Mouse (Mus musculus): ENCODE measurements around the gene Slc9b2. TPM values are rescaled to one million over a fixed set of nuclear protein-coding genes. Genes with fewer than 3 reads are reported as not detected.

Gene Slc9b2
- polyA plus RNA-seq (2015; fragmentation: Nextera tagmentation; extraction: Ambion mirVana), result 1.4 TPM in 2 replicates

DNA sequence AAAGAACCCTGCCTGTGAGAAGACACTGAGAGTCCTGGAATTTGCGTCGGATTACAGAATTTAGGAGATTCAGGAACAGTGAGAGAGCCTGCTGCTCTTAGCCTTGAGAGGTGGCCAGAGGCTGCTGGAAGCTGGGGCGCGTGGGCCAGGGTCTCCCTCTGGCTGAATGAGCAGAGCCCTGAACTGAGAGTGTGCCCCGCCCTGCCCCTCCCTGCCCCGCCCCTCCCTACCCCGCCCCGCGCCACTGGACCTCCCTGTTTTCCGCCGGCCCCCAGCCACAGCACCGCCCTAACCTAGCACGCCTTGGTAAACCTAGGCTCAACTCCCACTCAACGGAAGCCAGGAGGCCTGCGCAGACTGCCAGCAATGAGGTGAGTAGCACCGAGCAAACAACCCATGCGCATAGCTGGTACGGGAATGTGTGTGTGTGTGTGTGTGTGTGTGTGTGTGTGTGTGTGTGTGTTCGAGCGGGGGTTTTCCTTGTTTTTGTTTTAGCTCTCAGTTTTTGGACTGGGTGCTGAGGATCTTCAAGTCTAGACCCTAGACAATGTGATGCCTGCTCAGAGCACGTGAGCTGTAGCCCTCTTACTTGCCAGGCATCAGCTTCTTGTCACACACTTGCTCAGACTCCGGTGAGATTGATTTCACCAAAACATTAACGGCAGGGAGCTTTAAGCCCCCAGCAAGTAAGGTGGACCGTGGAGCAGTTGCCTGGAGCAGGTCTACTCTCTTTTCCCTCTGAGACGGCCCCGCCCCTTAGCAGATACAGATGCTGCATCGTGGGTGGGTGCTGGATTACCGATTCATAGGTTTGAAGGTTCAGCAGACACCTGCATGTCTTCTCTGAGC lies at the start of gene Slc9b2:
Slc9b2 (plus strand) TSS at position 290 of the 849 bp plus-strand sequence.
- peak within 1 kb of the TSS; percentile 28 for H3K4me3 ChIP-seq
- ATAC-seq (replicated peaks), result peak; percentile 89
- H3K27me3 ChIP-seq (replicated peaks), result 0 out of 2 replicates have a peak, but pooled peaks cover 6% of the 10 kb centered on the region
- H3K4me1 ChIP-seq, result peaks cover 8% of the 10 kb centered on the region
- 0 out of 2 replicates have a peak within 1 kb of the TSS, but pooled peaks have one; percentile 0 for H3K9ac ChIP-seq
- H3K4me2 ChIP-seq, result peak within 1 kb of the TSS; percentile 53
- WGBS, result 14% methylated on average over 25 of the region's 28 CpGs
- H3K27ac ChIP-seq, result no peak within 1 kb of the TSS
- no peaks in the 10 kb centered on the region for H3K36me3 ChIP-seq (replicated peaks)
- H3K9me3 ChIP-seq, result no peaks in the 10 kb centered on the region

GRCm38 (mm10) chr3:135258919-135259318 lies 48.6 kb upstream of the Slc9b2 start:
- Histone ChIP-seq H3K27me3 (replicated peaks) (no peaks in the 10 kb centered on the region), H3K4me3 (no peak overlapping the region), H3K4me1 (no peaks in the 10 kb centered on the region), H3K36me3 (replicated peaks) (no peaks in the 10 kb centered on the region), H3K27ac (no peak overlapping the region), H3K9me3 (no peaks in the 10 kb centered on the region), H3K4me2 (no peak overlapping the region), H3K9ac (no peak overlapping the region)
- ATAC-seq (replicated peaks), result no peak
- 81% methylated on average over 10 of the region's 10 CpGs for WGBS

DNA sequence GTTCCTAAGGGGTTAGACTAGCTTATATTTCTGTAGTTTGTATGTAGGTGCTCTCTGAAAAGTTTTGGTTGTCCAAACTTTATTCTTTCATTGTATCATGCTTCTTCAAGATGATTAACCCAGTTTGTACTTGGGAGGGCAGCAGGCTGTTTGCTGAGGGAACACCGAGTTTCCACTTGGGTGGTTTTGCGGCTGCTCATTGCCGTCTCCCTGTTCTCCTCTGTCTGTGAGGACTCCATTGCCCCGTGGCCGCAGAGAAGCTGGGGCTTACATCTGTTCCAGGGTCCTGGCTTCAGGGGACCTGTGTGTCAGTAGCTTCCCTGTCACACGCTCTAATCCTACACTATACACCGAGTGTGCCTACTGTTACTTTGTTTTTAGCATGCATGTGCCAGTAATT lies 47.3 kb upstream of the Slc9b2 start:
- H3K36me3 ChIP-seq (replicated peaks), result no peaks in the 10 kb centered on the region
- H3K9ac ChIP-seq, result no peak overlapping the region
- H3K27me3 ChIP-seq (replicated peaks), result no peaks in the 10 kb centered on the region
- no peaks in the 10 kb centered on the region for H3K4me1 ChIP-seq
- H3K9me3 ChIP-seq, result no peaks in the 10 kb centered on the region
- H3K4me3 ChIP-seq, result no peak overlapping the region
- no peak overlapping the region for H3K4me2 ChIP-seq
- WGBS, result 85% methylated on average over 7 of the region's 7 CpGs
- ATAC-seq (replicated peaks), result no peak
- no peak overlapping the region for H3K27ac ChIP-seq

DNA sequence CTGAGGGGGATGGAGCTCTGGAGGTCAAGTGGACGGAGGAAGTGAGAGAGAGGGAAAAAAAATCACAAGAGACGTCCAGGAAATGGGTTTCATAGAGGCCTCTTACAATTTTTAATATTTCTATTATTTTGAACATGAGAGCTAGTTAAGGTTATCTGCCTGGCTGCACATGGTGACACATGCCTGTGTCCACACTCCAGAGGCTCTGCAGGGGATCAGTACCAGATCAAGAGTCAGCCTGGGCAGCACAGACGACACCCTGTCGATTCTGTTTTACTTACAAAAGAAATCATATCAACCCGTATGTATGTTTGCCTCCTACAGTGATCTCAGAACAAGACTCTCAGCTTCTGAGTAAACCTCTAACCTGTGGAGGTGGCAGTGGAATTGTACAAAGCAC lies 38.9 kb upstream of the Slc9b2 start:
- H3K4me2 ChIP-seq, result no peak overlapping the region
- WGBS, result 82% methylated on average over 5 of the region's 5 CpGs
- H3K27me3 ChIP-seq (replicated peaks), result no peaks in the 10 kb centered on the region
- H3K4me1 ChIP-seq, result no peaks in the 10 kb centered on the region
- H3K36me3 ChIP-seq (replicated peaks), result no peaks in the 10 kb centered on the region
- H3K9me3 ChIP-seq, result no peaks in the 10 kb centered on the region
- H3K27ac ChIP-seq, result no peak overlapping the region
- no peak overlapping the region for H3K4me3 ChIP-seq
- ATAC-seq (replicated peaks), result no peak
- no peak overlapping the region for H3K9ac ChIP-seq

DNA sequence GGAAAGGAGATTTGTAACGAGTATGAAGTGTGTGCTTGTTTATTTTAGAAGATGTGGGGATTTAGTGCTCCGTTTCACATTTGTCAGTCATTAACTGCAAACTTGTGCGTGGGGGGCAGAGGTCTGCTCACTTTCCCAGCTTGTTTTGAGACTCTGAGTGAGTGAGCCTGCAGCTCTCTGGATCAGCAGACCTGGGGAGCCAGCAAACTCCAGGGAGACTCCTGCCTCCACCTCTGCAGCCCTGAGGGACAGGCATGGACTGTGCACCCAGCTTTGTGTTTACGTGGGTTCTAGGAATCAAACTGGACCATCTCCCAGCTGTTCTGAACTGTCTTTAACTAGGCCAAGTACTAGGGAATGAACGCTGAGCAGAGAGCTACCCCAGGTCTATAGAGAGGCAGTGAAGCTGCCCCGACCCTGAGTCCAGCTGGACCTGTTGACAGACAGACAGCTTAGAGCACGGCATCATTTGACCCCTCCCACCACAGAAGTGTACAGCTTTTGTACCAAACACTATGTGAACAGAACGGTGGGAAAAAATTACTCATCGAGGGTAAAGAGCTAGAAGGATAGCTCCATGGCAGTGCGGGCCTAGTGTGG lies 38.0 kb upstream of the Slc9b2 start:
- H3K4me2 ChIP-seq, result no peak overlapping the region
- no peaks in the 10 kb centered on the region for H3K4me1 ChIP-seq
- no peaks in the 10 kb centered on the region for H3K27me3 ChIP-seq (replicated peaks)
- H3K9me3 ChIP-seq, result no peaks in the 10 kb centered on the region
- whole genome bisulfite sequencing, result 94% methylated on average over 10 of the region's 10 CpGs
- H3K27ac ChIP-seq, result no peak overlapping the region
- H3K4me3 ChIP-seq, result no peak overlapping the region
- ATAC-seq (replicated peaks), result no peak
- no peaks in the 10 kb centered on the region for H3K36me3 ChIP-seq (replicated peaks)
- no peak overlapping the region for H3K9ac ChIP-seq

GRCm38 (mm10) chr3:135272627-135273026 lies 34.9 kb upstream of the Slc9b2 start:
- WGBS, result 76% methylated on average over 12 of the region's 12 CpGs
- H3K4me2 ChIP-seq, result no peak overlapping the region
- no peak overlapping the region for H3K9ac ChIP-seq
- no peaks in the 10 kb centered on the region for H3K36me3 ChIP-seq (replicated peaks)
- no peak overlapping the region for H3K27ac ChIP-seq
- ATAC-seq (replicated peaks), result no peak
- H3K27me3 ChIP-seq (replicated peaks), result no peaks in the 10 kb centered on the region
- H3K9me3 ChIP-seq, result no peaks in the 10 kb centered on the region
- no peaks in the 10 kb centered on the region for H3K4me1 ChIP-seq
- H3K4me3 ChIP-seq, result no peak overlapping the region

GRCm38 (mm10) chr3:135273047-135273446 lies 34.5 kb upstream of the Slc9b2 start:
- Histone ChIP-seq H3K36me3 (replicated peaks) (no peaks in the 10 kb centered on the region), H3K9ac (no peak overlapping the region), H3K4me1 (no peaks in the 10 kb centered on the region), H3K9me3 (no peaks in the 10 kb centered on the region), H3K4me2 (no peak overlapping the region), H3K27me3 (replicated peaks) (no peaks in the 10 kb centered on the region), H3K27ac (no peak overlapping the region), H3K4me3 (no peak overlapping the region)
- 87% methylated on average over 13 of the region's 13 CpGs for WGBS
- no peak for ATAC-seq (replicated peaks)

DNA sequence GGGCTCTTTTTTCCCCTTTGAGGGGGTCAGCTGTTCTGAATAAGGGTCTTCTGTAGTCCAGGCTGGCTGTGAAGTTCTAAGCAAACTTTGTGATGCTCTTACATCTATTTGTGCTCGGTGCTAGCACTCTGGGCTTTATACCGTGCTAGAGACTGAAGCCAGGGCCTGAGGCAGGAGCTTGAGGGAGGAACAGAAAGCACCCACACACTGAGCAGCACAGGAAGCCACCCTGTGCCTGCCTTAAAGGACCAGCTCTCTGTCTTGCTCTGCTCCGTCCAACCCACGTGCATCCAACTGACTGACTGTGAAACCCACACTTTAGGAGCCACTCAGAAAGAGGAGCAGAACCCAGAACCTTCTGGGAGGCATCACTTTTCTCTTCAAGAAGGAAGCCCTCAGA lies 27.3 kb upstream of the Slc9b2 start:
- Histone ChIP-seq H3K36me3 (replicated peaks) (no peaks in the 10 kb centered on the region), H3K9me3 (no peaks in the 10 kb centered on the region), H3K9ac (no peak overlapping the region), H3K27ac (no peak overlapping the region), H3K27me3 (replicated peaks) (no peaks in the 10 kb centered on the region), H3K4me1 (peaks cover 9% of the 10 kb centered on the region), H3K4me2 (no peak overlapping the region), H3K4me3 (no peak overlapping the region)
- peak; percentile 8; the same call in 1 of the 2 replicates for ATAC-seq (replicated peaks)
- WGBS, result 75% methylated on average over 4 of the region's 4 CpGs

- no peaks in the 10 kb centered on the region for H3K27me3 ChIP-seq (replicated peaks)
- no peaks in the 10 kb centered on the region for H3K36me3 ChIP-seq (replicated peaks)
- no peak within 1 kb of the TSS for H3K9ac ChIP-seq
- H3K4me3 ChIP-seq, result no peak within 1 kb of the TSS
- H3K9me3 ChIP-seq, result no peaks in the 10 kb centered on the region
- WGBS, result 22% methylated on average over 14 of the region's 14 CpGs
- peaks cover 9% of the 10 kb centered on the region for H3K4me1 ChIP-seq
- ATAC-seq (replicated peaks), result peak; percentile 90
- H3K4me2 ChIP-seq, result peak within 1 kb of the TSS; percentile 34
- peak within 1 kb of the TSS; percentile 67 for H3K27ac ChIP-seq
Observed at GRCm38 (mm10) chr3:135280669-135281415, 26.7 kb upstream of the Slc9b2 start, which contains the start of gene Bdh2. TSS of gene Bdh2 (plus strand) at chr3:135281221.

- H3K36me3 ChIP-seq (replicated peaks), result no peaks in the 10 kb centered on the region
- H3K9ac ChIP-seq, result no peak overlapping the region
- WGBS, result 88% methylated on average over 8 of the region's 8 CpGs
- H3K4me2 ChIP-seq, result no peak overlapping the region
- H3K4me3 ChIP-seq, result no peak overlapping the region
- no peak for ATAC-seq (replicated peaks)
- H3K27ac ChIP-seq, result no peak overlapping the region
- H3K9me3 ChIP-seq, result no peaks in the 10 kb centered on the region
- peaks cover 9% of the 10 kb centered on the region for H3K4me1 ChIP-seq
- no peaks in the 10 kb centered on the region for H3K27me3 ChIP-seq (replicated peaks)
Observed at GRCm38 (mm10) chr3:135281701-135282100, 25.8 kb upstream of the Slc9b2 start.

GRCm38 (mm10) chr3:135285256-135285655 lies 22.2 kb upstream of the Slc9b2 start:
- no peak overlapping the region for H3K4me3 ChIP-seq
- H3K27me3 ChIP-seq (replicated peaks), result no peaks in the 10 kb centered on the region
- H3K9ac ChIP-seq, result no peak overlapping the region
- H3K4me1 ChIP-seq, result peaks cover 9% of the 10 kb centered on the region
- 90% methylated on average over 11 of the region's 11 CpGs for WGBS
- H3K27ac ChIP-seq, result no peak overlapping the region
- no peaks in the 10 kb centered on the region for H3K36me3 ChIP-seq (replicated peaks)
- no peak for ATAC-seq (replicated peaks)
- no peak overlapping the region for H3K4me2 ChIP-seq
- H3K9me3 ChIP-seq, result no peaks in the 10 kb centered on the region

GRCm38 (mm10) chr3:135285807-135286206 lies 21.7 kb upstream of the Slc9b2 start:
- H3K36me3 ChIP-seq (replicated peaks), result no peaks in the 10 kb centered on the region
- peaks cover 4% of the 10 kb centered on the region for H3K4me1 ChIP-seq
- H3K9ac ChIP-seq, result no peak overlapping the region
- no peak overlapping the region for H3K27ac ChIP-seq
- H3K4me2 ChIP-seq, result no peak overlapping the region
- no peaks in the 10 kb centered on the region for H3K9me3 ChIP-seq
- H3K27me3 ChIP-seq (replicated peaks), result no peaks in the 10 kb centered on the region
- H3K4me3 ChIP-seq, result no peak overlapping the region
- ATAC-seq (replicated peaks), result no peak
- WGBS, result 75% methylated on average over 3 of the region's 3 CpGs

All from midbrain, embryonic 15.5 days (tissue).